Mouse (Mus musculus) MEL (cell line): ENCODE results near the gene Gak.

Experiments
- BHLHE40 ChIP-seq: IDR thresholded peaks from 2 replicates; pipeline ENCODE4 v1.6.1; 2012; ENCODE audit warnings: low read depth, mild to moderate bottlenecking, inconsistent platforms, low read length, improper control_type of control experiment, borderline replicate concordance
- CTCF ChIP-seq, 3 experiments: IDR thresholded peaks in 2 of 3; conservative IDR thresholded peaks in 1 of 3; 2 replicates each; pipeline ENCODE4 v1.5.1; 2011 to 2012; ENCODE audit warnings: low read length in 3 of 3, low read depth in 2 of 3, mild to moderate bottlenecking in 2 of 3, improper control_type of control experiment in 1 of 3, inconsistent platforms in 1 of 3, mixed read lengths in 1 of 3, moderate library complexity in 1 of 3; ENCODE audit not compliant: control insufficient read depth in 1 of 3, insufficient read depth in 1 of 3, poor library complexity in 1 of 3, severe bottlenecking in 1 of 3
- EP300 ChIP-seq, 2 experiments: IDR thresholded peaks; 2 replicates each; pipeline ENCODE4 v1.6.1; 2011; ENCODE audit warnings: improper control_type of control experiment in 2 of 2, low read length in 2 of 2, low read depth in 1 of 2, mild to moderate bottlenecking in 1 of 2
- MAFK ChIP-seq: IDR thresholded peaks from 2 replicates; pipeline ENCODE4 v1.6.1; 2011; ENCODE audit warnings: low read depth, mild to moderate bottlenecking, low read length, improper control_type of control experiment, borderline replicate concordance
- MAX ChIP-seq: IDR thresholded peaks from 2 replicates; pipeline ENCODE4 v1.6.1; 2011; ENCODE audit warnings: low read length, improper control_type of control experiment
- NELFE ChIP-seq: IDR thresholded peaks from 2 replicates; pipeline ENCODE4 v1.6.1; 2011; ENCODE audit warnings: low read depth, low read length, improper control_type of control experiment
- NRF1 ChIP-seq: IDR thresholded peaks from 2 replicates; pipeline ENCODE4 v1.6.1; 2014; ENCODE audit warnings: low read depth, mild to moderate bottlenecking, inconsistent platforms, low read length, improper control_type of control experiment, moderate library complexity; ENCODE audit not compliant: poor library complexity, insufficient read depth, severe bottlenecking
- POLR2A ChIP-seq, 2 experiments: IDR thresholded peaks; 2 replicates each; pipeline ENCODE4 v1.6.1; 2011 to 2012; ENCODE audit warnings: low read length in 2 of 2, mild to moderate bottlenecking in 2 of 2, control low read depth in 1 of 2, improper control_type of control experiment in 1 of 2, low read depth in 1 of 2, moderate library complexity in 1 of 2; ENCODE audit not compliant: control insufficient read depth in 1 of 2, insufficient read depth in 1 of 2, poor library complexity in 1 of 2
- RAD21 ChIP-seq: IDR thresholded peaks from 2 replicates; pipeline ENCODE4 v1.6.1; 2011; ENCODE audit warnings: mild to moderate bottlenecking, low read depth, low read length, improper control_type of control experiment
- SMC3 ChIP-seq: IDR thresholded peaks from 2 replicates; pipeline ENCODE4 v1.6.1; 2011; ENCODE audit warnings: low read depth, low read length, improper control_type of control experiment
- TAL1 ChIP-seq: IDR thresholded peaks from 2 replicates; pipeline ENCODE4 v1.6.1; 2012; ENCODE audit warnings: mild to moderate bottlenecking, inconsistent platforms, low read length, moderate library complexity, mixed read lengths
- ZNF384 ChIP-seq: IDR thresholded peaks from 2 replicates; pipeline ENCODE4 v1.6.1; 2012; ENCODE audit warnings: low read depth, mild to moderate bottlenecking, inconsistent platforms, low read length, improper control_type of control experiment

GRCm38 (mm10) chr5:108564346-108564745 lies 65.2 kb downstream of the Gak start:
- no peak for TF ChIP-seq MAX
- no peak for TF ChIP-seq CTCF (IDR thresholded peaks at IDR 0.05 in 2 of 3, conservative IDR thresholded peaks at IDR 0.05 in 1 of 3; ENCODE audit: control insufficient read depth in 1 of 3, insufficient read depth in 1 of 3, low read depth in 2 of 3, low read length in 3 of 3, poor library complexity in 1 of 3, severe bottlenecking in 1 of 3)
- TF ChIP-seq POLR2A (IDR thresholded peaks at IDR 0.05; ENCODE audit: control insufficient read depth in 1 of 2, insufficient read depth in 1 of 2, low read depth in 1 of 2, low read length in 2 of 2, poor library complexity in 1 of 2), result no peak
- TF ChIP-seq BHLHE40, result no peak
- no peak for TF ChIP-seq RAD21
- TF ChIP-seq NELFE, result no peak
- no peak for TF ChIP-seq ZNF384
- no peak for TF ChIP-seq SMC3
- TF ChIP-seq EP300 (IDR thresholded peaks at IDR 0.05; ENCODE audit: low read depth in 1 of 2, low read length in 2 of 2), result no peak
- no peak for TF ChIP-seq MAFK
- TF ChIP-seq NRF1, result no peak
- TF ChIP-seq TAL1, result no peak
